Mouse (Mus musculus) induced T-regulatory cell, adult 2 months (primary cell): Measurements from ENCODE around the gene Hoxc5.
A peak's percentile ranks its signal among the peaks of the same experiment; 100 is the strongest.

Source experiments
- DNase-seq: peaks from one replicate; pipeline ENCODE4 v3.0.0-alpha.2; 2012; ENCODE audit warnings: low read depth

The Hoxc5 gene

DNA sequence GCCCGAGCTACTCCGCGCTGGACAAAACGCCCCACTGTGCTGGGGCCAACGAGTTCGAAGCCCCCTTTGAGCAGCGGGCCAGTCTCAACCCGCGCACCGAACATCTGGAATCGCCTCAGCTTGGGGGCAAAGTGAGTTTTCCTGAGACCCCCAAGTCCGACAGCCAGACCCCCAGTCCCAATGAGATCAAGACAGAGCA, at the start of gene Hoxc5:
Hoxc5 (plus strand) TSS at position 132 of the 199 bp plus-strand sequence.
- no peak for DNase-seq

DNA sequence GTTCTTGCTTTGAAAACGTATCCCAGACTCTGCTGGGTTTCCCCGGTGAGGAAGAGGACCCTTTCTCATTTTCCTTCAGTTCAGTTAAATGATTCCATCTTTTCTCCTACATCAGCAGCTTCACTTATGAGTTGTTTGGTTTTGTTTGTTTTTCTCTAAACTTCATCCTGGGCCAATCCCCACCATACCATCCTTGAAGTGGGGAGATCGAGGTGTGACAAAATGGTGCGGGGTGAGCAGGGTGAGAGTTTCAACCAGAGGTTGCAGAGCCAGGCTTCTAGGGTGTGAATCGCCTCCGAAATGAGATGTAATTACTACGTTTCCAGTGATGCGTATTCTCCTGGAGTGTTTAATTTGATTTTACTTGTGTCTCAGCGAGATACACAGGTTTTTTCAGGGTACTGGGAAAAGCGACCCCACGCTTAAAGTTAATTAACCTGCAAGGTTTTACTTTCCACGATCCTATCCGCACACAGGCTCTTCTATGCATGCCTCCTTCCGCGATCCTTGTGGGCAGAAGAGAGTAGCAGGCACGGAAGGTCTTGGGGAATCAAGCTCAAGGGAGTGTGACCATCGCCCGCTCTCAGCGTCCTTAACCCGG, 49.2 kb upstream of the Hoxc5 start:
- no peak for DNase-seq

DNA sequence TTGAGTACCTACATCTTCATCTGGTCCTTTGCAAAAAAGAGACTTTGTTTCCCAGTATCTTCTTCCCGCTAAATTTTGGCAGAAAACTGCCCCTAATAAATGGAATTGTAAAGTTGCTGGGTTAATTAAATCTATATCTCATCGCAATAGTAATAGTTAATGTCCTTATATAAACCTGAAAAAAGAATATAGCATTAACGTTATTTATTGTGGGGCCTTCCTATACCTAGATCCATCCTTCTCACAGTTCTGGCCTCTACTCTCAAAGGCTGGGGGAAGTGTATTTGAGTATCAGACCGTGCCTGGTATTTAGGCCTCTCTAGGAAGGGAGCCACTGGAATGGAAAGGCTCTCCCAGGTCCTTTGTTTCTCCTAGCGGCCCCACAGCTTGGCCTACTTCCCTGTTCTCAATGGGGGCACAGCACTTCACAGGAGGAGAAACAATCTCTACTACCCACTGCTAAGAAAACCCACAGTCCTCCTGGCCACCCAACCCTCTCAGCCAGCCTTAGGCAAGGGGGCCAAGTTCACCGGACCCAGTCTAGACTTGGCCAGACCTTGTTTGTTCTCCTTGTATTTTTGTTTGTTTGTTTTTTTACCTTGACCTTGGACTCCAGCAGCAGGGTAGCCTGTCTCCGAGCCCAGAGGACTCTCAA, 48.5 kb upstream of the Hoxc5 start:
- DNase-seq = no peak

DNA sequence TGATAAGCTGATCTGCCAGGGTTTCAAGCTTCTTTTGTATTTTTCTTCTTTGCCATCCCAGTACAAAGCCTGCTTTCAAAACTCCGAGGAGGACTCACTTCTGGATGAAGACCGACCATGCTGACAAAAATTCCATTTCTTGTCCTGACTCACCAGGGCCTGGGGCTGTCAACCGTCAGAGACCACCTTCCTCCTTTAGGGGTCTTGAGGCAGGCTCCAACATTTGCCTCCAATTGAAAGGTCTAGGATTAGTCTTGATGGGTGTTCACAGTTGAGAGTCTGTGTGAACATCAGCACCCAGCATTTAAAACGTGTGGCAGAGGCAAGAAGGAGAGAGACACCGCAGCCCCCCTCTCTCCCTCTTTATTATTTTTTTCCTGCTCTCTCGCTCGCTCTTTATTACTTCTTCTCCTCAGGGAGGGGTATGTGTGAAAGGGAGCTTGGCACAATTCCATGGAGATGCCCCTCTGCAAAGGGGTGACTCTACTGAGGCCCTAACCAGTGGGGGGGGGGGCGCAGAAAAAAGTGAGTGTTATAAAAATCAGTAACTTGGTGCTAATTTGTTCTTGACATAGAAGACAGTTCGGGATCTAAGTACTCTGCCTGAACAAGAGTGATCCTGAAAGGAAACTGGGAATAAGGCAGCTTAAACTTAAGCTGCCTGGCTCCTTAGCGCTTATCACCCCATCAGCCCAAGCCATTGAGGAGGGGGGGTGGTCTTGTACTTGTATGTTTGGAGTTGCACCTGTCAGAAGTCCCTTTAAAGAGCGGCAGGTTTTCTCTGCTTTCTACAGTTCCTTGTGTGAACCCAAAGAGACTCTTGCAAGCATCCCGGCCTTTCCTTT, 47.7 kb upstream of the Hoxc5 start:
- no peak for DNase-seq

DNA sequence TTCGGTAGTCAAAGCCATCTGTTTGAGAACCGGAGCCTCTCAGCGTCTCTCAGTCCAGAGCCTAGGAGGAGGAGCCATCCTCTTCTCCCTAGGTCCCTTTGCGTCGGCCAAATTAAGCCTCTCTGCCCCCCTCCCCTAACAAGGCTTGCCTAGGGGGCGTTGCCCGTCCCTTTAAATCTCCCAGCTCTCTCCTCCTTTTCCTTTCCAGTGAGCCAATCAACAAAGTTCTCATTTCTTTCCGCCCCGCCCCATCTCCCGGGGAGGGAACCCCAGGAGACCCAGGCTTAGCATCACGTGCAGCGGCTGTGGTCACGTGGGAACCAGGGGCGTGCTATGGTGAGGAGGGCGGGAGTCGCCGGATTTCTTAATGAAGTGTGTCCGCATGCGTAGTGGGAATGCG, 46.6 kb upstream of the Hoxc5 start:
- peak; percentile 34 for DNase-seq

DNA sequence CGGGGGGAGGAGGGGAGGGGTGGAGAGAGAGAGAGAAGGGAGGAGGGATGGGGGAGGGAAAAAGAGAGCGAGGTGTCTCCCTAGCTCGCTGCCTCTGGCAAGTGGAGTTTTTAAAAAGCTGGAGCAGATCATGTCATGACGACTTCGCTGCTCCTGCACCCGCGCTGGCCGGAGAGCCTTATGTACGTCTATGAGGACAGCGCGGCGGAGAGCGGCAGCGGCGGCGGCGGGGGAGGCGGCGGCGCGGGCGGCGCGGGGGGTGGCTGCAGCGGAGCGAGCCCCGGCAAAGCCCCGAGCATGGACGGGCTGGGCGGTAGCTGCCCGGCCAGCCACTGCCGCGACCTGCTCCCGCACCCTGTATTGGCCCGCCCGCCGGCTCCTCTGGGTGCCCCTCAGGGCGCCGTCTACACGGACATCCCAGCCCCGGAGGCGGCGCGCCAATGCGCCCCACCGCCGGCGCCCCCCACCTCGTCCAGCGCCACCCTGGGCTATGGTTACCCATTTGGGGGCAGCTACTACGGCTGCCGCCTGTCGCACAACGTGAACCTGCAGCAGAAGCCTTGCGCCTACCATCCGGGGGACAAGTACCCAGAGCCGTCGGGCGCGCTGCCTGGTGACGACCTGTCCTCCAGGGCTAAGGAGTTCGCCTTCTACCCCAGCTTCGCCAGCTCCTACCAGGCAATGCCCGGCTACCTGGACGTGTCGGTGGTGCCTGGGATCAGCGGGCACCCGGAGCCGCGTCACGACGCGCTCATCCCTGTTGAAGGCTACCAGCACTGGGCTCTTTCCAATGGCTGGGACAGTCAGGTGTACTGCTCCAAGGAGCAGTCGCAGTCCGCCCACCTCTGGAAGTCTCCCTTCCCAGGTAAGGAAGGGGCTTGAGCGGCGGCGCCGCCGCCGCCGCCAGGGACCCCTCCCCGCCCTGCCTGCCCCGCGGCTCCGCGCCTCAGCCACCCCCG, 45.9 kb upstream of the Hoxc5 start, which contains the start of gene Hoxc13:
Hoxc13 (plus strand) TSS at position 51 of the 959 bp plus-strand sequence.
- DNase-seq = no peak

DNA sequence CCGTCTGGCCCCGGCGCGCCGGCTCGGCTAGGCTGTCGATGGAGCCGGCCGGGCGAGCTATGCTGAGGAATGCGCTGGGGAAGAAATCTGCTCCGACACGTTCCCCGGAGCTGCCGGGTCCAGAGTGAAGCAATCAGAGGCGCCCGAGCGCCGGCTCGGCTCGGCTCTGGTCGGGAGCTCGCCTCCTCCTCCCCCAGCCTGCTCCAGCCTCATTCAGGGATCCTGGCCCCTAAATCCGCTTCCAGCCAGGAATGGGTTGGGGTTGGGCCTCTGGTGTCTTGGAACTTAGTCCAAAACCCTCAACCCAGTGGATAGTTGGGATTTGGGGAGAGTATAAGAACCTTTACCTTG, 45.3 kb upstream of the Hoxc5 start:
- DNase-seq = no peak

DNA sequence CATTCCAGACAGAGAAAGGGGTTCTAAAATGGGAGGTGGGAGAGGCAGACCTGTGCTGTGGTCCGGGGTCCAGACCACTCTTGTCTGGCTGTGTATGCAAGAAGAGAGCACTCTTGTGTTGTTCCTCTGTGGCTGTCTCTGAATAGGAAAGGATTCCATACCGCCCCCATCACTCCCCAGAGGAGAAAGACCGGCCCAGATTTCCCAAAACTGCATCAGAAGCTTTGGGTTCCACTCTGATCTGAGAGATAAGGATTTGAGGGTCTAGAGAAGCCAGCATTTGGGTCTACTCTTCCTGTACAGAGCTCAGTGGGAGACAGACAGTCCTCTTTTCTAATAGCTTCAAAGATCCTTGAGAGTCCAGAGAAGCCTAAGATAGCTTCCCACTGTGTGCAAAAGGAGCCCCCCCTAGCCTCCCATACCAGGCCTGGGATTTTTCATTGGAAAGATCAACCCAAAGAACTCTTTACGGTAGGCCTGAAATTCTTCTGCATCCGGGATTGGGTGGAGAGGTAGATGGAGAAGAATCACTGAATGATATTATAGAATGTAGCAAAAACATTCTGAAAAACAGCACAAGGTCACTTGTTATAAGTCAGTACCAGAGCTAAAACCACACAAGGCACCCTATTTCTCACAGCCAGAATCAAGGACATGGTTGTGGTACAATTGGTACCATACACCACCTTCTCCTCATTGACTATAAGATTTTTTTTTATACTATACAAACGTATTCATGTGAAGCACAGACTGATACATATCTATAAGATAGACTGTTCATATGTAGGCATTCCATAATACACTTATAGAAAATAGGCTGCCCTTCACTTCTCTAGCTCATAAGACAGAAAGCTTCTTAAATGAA, 44.4 kb upstream of the Hoxc5 start:
- no peak for DNase-seq

DNA sequence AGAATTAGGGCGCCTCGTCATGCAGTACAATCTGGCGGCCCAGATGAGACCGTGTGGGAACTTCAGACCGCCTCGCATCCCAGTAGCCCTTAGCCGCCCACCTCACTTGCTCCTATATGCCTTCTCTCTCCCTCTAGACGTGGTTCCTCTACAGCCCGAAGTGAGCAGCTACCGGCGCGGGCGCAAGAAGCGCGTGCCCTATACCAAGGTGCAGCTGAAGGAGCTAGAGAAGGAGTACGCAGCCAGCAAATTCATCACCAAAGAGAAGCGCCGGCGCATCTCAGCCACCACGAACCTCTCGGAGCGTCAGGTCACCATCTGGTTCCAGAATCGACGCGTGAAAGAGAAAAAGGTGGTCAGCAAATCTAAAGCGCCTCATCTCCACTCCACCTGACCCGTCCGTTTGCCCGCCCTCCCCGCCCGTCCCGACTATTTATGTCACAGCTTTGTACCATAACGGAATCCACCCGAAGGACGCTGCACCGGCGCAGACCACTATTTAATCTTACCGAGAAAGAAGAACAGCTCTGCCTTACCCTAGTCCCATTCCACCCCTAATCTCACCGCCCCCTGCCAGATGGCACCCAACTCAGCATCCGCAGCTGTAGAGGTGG, 40.1 kb upstream of the Hoxc5 start:
- DNase-seq = no peak

DNA sequence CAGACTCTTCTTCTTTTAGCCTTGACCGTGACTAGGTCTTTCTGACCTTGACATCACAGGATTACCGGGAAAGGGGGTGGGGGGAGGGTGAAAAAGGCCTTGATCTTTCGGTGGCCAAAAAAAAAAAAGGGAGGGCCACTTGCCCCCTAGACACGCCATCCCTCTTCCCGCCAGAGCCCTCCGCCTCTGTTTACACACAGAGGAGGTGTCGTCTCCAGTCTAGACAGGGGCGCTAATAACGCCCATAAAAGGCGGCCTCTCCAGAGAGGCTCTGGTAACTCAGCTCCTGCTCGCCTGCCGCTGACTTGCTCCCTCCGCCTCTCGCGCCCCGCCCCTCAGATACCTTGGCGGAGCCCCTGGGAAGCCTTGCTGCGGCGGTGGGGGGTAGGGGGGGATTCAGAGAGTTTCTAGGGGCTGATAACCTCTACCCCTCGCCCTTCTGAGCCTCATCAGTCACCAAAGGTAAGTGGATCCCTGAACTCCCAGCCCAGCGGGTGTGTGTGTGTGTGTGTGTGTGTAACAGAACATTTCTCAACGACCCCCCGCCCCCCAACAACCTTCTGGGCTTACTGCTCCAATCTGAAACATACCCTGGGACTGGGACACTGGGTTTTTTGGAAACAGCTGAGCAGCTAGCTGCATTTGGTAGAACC, 35.4 kb upstream of the Hoxc5 start:
- no peak for DNase-seq

DNA sequence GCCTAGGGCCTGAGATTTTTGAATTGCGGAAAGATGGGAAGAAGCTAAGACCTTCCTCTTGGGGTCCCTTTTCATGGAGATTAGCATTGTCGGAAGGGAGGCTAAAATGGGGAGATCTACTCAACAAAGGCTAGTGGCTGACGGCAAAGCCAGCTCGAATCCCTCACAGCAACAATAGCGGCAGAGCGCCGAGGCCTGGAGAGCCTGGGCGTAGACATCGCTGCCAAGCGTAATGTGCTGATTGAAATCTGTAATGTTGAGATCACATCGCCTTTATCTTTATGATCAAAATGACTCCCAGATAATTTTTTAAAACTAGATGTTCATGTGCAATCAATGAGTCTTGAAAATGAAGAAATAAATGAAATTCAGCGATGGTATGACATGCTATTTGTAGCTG, 32.8 kb upstream of the Hoxc5 start:
- DNase-seq = no peak

DNA sequence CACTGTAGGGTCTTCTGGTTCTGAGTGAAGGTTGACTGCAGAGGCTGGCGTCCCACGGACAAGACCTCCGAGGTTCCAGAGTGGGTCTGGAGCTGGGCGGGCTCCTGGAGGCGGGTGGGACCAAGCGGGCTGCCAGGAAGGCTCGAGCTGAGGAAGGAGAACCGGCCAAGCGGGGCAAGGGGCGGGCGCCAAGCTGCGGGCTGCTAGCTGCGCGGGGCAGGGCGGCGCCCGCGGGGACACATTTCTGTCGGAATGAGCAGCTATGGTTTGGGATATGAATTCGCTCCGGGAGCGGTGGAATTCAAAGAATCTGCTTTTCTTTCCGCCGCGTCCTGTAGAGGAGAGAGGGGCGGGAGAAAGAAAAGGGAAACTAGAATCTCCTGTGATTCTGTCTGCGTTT, 32.3 kb upstream of the Hoxc5 start:
- no peak for DNase-seq

DNA sequence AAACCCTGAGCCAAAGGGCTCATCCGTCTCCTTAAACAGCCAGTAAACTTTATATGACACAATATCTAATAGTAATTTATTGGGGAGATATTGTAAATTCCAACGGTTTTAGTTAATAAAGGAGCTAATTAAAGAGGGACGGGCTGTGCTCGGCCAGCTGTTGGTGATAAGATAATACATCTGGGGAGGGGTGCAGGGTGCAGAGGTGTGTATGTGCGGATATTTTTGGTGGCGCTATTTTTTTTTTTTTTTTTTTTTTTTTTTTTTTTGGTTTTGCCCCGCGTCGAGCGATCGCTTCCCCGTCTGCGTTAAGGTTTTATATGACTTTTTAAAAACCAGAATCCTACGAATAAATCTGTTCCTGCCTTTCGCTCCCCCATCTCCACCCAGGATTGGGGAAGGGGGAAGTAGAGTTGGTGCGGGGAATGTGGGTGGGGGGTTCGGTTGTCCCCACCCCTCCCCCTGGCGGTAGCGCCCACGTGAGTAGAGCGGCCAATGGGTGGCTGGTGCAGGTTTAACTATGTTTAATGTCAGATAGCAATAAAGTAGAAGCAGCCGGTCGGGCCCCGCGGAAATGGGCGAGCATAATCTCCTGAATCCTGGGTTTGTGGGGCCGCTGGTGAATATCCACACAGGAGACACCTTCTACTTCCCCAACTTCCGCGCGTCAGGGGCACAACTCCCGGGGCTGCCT, 30.8 kb upstream of the Hoxc5 start, which contains the start of gene Hoxc12:
Hoxc12 (plus strand) TSS at position 479 of the 694 bp plus-strand sequence.
- DNase-seq = no peak

DNA sequence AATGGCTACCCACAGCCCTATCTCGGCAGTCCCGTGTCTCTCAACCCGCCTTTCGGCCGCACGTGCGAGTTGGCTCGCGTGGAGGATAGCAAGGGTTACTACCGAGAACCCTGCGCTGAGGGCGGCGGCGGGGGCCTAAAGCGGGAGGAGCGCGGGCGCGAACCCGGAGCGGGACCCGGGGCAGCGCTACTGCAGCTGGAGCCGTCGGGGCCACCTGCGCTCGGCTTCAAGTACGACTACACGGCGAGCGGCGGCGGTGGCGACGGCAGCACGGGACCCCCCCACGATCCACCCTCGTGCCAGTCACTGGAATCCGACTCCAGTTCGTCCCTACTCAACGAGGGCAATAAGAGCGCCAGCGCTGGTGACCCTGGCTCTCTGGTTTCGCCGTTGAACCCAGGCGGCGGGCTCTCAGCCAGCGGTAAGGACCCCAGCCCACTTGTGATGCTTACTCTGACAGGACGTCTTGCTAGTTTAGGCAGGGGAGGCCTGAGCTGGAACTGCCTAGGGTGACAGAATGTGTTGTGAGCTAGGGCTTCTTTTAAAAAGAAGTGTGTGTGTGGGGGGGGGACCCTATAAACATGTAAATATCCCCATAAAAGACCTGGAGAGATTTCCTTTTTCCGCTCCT, 30.1 kb upstream of the Hoxc5 start:
- no peak for DNase-seq

DNA sequence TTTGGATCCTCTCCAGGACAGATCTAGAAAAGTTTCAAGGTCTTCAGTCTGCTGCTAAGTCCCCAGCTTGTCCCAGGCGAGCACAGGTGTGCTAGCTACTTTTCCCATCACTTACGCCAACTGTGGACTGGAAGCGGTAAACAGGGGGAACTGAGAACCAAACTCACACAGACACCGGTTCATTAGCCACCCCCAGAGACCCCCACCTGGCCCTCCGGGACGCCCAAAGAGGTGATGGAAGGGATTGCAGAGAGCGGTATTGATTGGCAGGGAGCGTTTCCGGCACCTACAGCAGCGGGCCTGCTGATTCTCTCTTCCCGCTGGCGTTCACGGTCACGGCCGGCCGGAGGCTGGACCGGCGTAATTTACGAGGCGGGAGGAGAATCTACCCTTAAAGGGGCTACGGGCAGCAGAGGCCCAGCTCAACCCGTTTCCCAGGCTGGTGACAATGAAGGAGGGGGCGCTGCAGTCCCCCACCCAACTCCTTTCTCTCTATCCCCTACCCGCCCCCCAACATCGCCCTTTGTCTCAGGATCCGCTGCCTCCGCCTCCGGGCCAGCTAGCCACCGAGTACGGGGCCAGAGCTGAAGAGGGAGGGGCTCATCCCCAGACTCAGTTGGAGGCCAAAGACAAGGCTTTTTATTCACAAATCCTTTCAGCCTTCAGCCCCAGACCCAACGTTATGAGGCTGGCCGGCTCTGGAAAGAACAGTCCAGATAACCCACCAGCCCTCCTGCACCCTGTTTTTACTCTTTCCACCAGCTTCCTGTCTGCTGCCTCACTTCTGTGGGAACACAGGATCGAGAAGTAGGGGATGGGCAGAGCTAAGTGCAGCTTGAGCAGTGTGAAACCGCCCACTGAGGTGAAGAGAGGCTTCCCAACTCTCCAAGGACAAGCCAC, 27.7 kb upstream of the Hoxc5 start:
- no peak for DNase-seq

DNA sequence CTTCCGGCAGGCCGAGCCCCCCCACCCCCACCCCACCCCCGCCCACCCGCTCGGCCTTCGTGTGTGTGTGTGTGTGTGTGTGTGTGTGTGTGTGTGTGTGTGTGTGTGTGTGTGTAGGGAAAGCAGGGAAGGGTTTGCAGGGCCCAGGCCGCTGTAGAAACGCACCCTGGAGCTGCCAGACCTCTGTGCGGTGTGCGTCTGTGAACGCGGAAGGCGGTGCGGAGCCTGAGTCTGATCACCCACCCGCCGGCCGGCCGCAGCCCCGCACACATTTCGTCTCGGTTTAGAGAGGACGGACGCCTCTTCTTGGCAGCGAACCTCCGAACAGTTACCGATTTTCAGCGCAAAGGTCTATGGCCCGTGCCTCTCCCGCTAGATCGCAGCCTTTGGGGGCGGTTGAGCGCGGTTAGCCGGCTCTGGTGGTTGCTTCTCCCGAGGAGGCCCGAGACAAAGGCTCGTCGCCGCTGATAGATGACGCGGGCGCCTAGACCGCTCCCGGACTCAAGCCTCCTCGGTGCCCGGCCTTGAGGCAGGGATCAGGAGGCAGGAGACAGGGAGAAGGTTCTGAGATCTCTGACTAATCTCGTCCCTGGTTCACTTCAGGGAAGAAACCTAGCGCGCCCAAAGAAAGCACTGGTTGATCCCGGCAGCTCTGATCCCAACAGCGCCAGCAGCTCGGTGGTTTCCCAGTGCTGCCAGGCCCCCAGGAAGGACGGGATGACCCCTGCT, 24.3 kb upstream of the Hoxc5 start:
- DNase-seq = no peak

DNA sequence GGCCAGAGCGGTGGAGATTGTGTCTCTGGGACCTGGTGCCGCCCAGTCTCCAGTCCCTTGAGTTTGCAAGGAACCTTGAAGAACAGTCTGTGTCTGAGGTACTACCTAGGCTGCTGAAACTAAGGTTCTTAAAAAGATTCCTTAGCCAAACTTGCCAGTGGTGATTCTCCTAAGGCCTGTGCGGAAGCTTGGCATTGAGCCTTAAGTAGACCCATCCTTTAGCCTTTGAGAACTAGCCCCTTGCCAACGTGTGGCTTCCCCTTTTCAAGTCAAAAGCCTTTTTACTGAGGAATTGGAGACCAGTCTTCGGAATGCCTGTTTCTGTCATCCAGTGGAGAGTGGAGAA, 23.8 kb upstream of the Hoxc5 start:
- no peak for DNase-seq
